Mouse (Mus musculus) stomach, embryonic 14.5 days (tissue): Measurements from ENCODE around the gene Klhdc7a. TPM values are rescaled to one million over a fixed set of nuclear protein-coding genes. Genes with fewer than 3 reads are reported as not detected.
A peak's percentile ranks its signal among the peaks of the same experiment; 100 is the strongest.

Source experiments
- ATAC-seq: fragments of 200-750 bp; cut with Nextera tagmentation; 2 replicates; pipeline ENCODE4 v1.8.0; 2017; ENCODE audit warnings: low read depth, moderate TSS enrichment; ENCODE audit not compliant: insufficient number of reproducible peaks, insufficient read depth, low FRiP score
- H3K27ac ChIP-seq: fragments of 300-500 bp; sonication (generic); 2 replicates; pipeline ENCODE4 v1.5.1; 2014; ENCODE audit warnings: mild to moderate bottlenecking, low read length, moderate library complexity, mixed read lengths
- H3K27me3 ChIP-seq: fragments of 300-500 bp; sonication (generic); 2 replicates; pipeline ENCODE4 v1.6.1; 2014; ENCODE audit warnings: low read length, control low read depth, mixed read lengths; ENCODE audit not compliant: control insufficient read depth, insufficient read depth
- H3K36me3 ChIP-seq: fragments of 300-500 bp; sonication (generic); 2 replicates; pipeline ENCODE4 v1.6.1; 2014; ENCODE audit warnings: mild to moderate bottlenecking, control low read depth, low read length, moderate library complexity, mixed read lengths; ENCODE audit not compliant: control insufficient read depth, insufficient read depth
- H3K4me1 ChIP-seq: fragments of 300-500 bp; sonication (generic); 2 replicates; pipeline ENCODE4 v1.6.1; 2014; ENCODE audit warnings: low read length, control low read depth, mixed read lengths; ENCODE audit not compliant: control insufficient read depth, insufficient read depth
- H3K4me2 ChIP-seq: fragments of 300-500 bp; sonication (generic); replicated peaks from 2 replicates; pipeline ENCODE4 v1.6.1; 2014; ENCODE audit warnings: low read depth, low read length, control low read depth
- H3K4me3 ChIP-seq: fragments of 300-500 bp; sonication (generic); 2 replicates; pipeline ENCODE4 v1.5.1; 2014; ENCODE audit warnings: low read depth, low read length, control low read depth
- H3K9ac ChIP-seq: fragments of 300-500 bp; sonication (generic); replicated peaks from 2 replicates; pipeline ENCODE4 v1.6.1; 2014; ENCODE audit warnings: low read depth, mild to moderate bottlenecking, control low read depth, low read length, moderate library complexity, mixed read lengths
- H3K9me3 ChIP-seq: fragments of 300-500 bp; sonication (generic); 2 replicates; pipeline ENCODE4 v1.6.1; 2016; ENCODE audit warnings: low read depth, low read length, control low read depth; ENCODE audit not compliant: control insufficient read depth
- WGBS: fragments of 180-500 bp; shearing (Covaris S2); extraction: QIAGEN DNeasy Blood & Tissue Kit; methylation state at CpG from one replicate; pipeline ENCODE4 v1.1.7; 2014; 5-methylcytosine and 5-hydroxymethylcytosine counted together
- polyA plus RNA-seq: library from polyadenylated mRNA; unstranded; fragments of >200 nt; fragmentation: Nextera tagmentation; extraction: Ambion mirVana; gene quantifications from 2 replicates; pipeline ENCODE4 v1.2.1, GENCODE M21; 2014

The Klhdc7a gene
- polyA plus RNA-seq, 1 experiment from 2014 or later, result 0.23 TPM

GRCm38 (mm10) chr4:139959188-139959587 lies 8.6 kb downstream of the Klhdc7a start:
- Histone ChIP-seq H3K9ac (no peak overlapping the region), H3K27me3 (no peaks in the 10 kb centered on the region), H3K9me3 (no peaks in the 10 kb centered on the region), H3K4me1 (no peaks in the 10 kb centered on the region), H3K4me3 (no peak overlapping the region), H3K4me2 (no peak overlapping the region), H3K36me3 (no peaks in the 10 kb centered on the region), H3K27ac (no peak overlapping the region)
- no peak for ATAC-seq
- WGBS, result 99% methylated on average over 3 of the region's 3 CpGs

- no peaks in the 10 kb centered on the region for H3K27me3 ChIP-seq
- H3K9ac ChIP-seq, result no peak overlapping the region
- no peaks in the 10 kb centered on the region for H3K9me3 ChIP-seq
- H3K4me3 ChIP-seq, result no peak overlapping the region
- H3K4me2 ChIP-seq, result no peak overlapping the region
- H3K4me1 ChIP-seq, result peaks cover 5% of the 10 kb centered on the region; the same call in 1 of the 2 replicates
- ATAC-seq, result no peak
- H3K27ac ChIP-seq, result no peak overlapping the region
- no peaks in the 10 kb centered on the region for H3K36me3 ChIP-seq
- WGBS, result 42% methylated on average over 6 of the region's 7 CpGs
Observed at GRCm38 (mm10) chr4:139950876-139951485, 16.8 kb downstream of the Klhdc7a start.

GRCm38 (mm10) chr4:139950431-139950848 lies 17.4 kb downstream of the Klhdc7a start:
- Histone ChIP-seq H3K4me3 (peak overlapping the region; percentile 20; the same call in 1 of the 2 replicates), H3K27me3 (no peaks in the 10 kb centered on the region), H3K4me2 (peak overlapping the region; percentile 50), H3K27ac (no peak overlapping the region), H3K36me3 (no peaks in the 10 kb centered on the region), H3K9ac (no peak overlapping the region), H3K9me3 (no peaks in the 10 kb centered on the region), H3K4me1 (peaks cover 5% of the 10 kb centered on the region; the same call in 1 of the 2 replicates)
- 1% methylated on average over 20 of the region's 20 CpGs for WGBS
- ATAC-seq, result no peak

GRCm38 (mm10) chr4:139948591-139948990 lies 19.2 kb downstream of the Klhdc7a start:
- no peak overlapping the region for H3K4me2 ChIP-seq

GRCm38 (mm10) chr4:139947341-139947740 lies 20.5 kb downstream of the Klhdc7a start:
- Histone ChIP-seq H3K27me3 (no peaks in the 10 kb centered on the region), H3K4me3 (no peak overlapping the region), H3K9ac (no peak overlapping the region), H3K4me2 (no peak overlapping the region), H3K9me3 (no peaks in the 10 kb centered on the region), H3K27ac (no peak overlapping the region), H3K4me1 (peaks cover 5% of the 10 kb centered on the region; the same call in 1 of the 2 replicates), H3K36me3 (no peaks in the 10 kb centered on the region)
- no peak for ATAC-seq
- 88% methylated on average over 2 of the region's 2 CpGs for WGBS

More at GRCm38 (mm10) chr4:139948591-139948990, 19.2 kb downstream of the Klhdc7a start:
- Histone ChIP-seq H3K9ac (no peak overlapping the region), H3K27ac (no peak overlapping the region), H3K9me3 (no peaks in the 10 kb centered on the region), H3K4me1 (peaks cover 5% of the 10 kb centered on the region; the same call in 1 of the 2 replicates), H3K36me3 (no peaks in the 10 kb centered on the region), H3K27me3 (no peaks in the 10 kb centered on the region), H3K4me3 (no peak overlapping the region)
- WGBS, result 25% methylated on average over 7 of the region's 7 CpGs
- no peak for ATAC-seq

GRCm38 (mm10) chr4:139941831-139942230 lies 26.0 kb downstream of the Klhdc7a start:
- no peak for ATAC-seq
- WGBS, result 84% methylated on average over 2 of the region's 2 CpGs

GRCm38 (mm10) chr4:139935557-139935956 lies 32.3 kb downstream of the Klhdc7a start:
- ATAC-seq, result no peak
- no peak overlapping the region for H3K27ac ChIP-seq
- H3K4me2 ChIP-seq, result no peak overlapping the region

More at GRCm38 (mm10) chr4:139941831-139942230, 26.0 kb downstream of the Klhdc7a start:
- Histone ChIP-seq H3K27ac (no peak overlapping the region), H3K4me1 (no peaks in the 10 kb centered on the region), H3K9ac (no peak overlapping the region), H3K27me3 (no peaks in the 10 kb centered on the region), H3K4me2 (no peak overlapping the region), H3K4me3 (no peak overlapping the region), H3K36me3 (no peaks in the 10 kb centered on the region), H3K9me3 (no peaks in the 10 kb centered on the region)

GRCm38 (mm10) chr4:139932970-139933801 lies 34.6 kb downstream of the Klhdc7a start:
- H3K27me3 ChIP-seq, result no peaks in the 10 kb centered on the region
- no peaks in the 10 kb centered on the region for H3K4me1 ChIP-seq
- H3K36me3 ChIP-seq, result no peaks in the 10 kb centered on the region
- H3K27ac ChIP-seq, result no peak overlapping the region
- 72% methylated on average over 18 of the region's 18 CpGs for WGBS
- no peak overlapping the region for H3K9ac ChIP-seq
- H3K4me3 ChIP-seq, result no peak overlapping the region
- no peaks in the 10 kb centered on the region for H3K9me3 ChIP-seq
- no peak overlapping the region for H3K4me2 ChIP-seq
- ATAC-seq, result no peak

More at GRCm38 (mm10) chr4:139935557-139935956, 32.3 kb downstream of the Klhdc7a start:
- Histone ChIP-seq H3K36me3 (no peaks in the 10 kb centered on the region), H3K4me3 (no peak overlapping the region), H3K9me3 (no peaks in the 10 kb centered on the region), H3K4me1 (no peaks in the 10 kb centered on the region), H3K27me3 (no peaks in the 10 kb centered on the region), H3K9ac (no peak overlapping the region)
- WGBS, result 75% methylated on average over 3 of the region's 3 CpGs
